Mouse (Mus musculus): ENCODE data around the gene Trim80. TPM values are rescaled to one million over a fixed set of nuclear protein-coding genes. Genes with fewer than 3 reads are reported as not detected.
"Not testable (repeated sequence)": the region's sequence is repeated elsewhere in the genome, so short reads cannot be mapped to it uniquely, and the experiment has no call there.

Trim80 gene
- polyA plus RNA-seq, 1 experiment from 2014 or later = 0.16 TPM

DNA sequence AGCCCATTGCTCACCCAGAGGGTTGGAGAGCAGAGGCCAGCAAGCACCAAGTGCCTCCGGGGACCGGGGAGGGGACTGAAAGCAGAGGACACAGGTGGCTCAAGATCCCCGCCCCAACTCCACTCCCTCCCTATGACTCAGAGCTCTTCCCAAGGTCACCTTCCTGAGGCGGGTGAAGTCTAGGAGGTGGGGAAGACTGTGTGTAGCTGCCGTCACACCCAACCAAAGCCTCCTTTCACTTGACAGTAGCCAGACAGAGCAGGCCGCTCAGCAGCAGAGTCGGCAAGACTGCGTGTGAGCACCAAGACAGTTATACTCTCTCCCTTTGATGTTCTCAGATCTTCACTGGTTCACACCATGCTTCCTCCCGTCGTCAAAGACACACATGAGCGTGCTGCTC, 23.1 kb downstream of the Trim80 start:
- no peaks in the 10 kb centered on the region for H3K4me1 ChIP-seq (replicated peaks; ENCODE audit: control insufficient read depth, insufficient read depth, low read length)
- H3K9ac ChIP-seq (ENCODE audit: low read length) = no peak overlapping the region
- ATAC-seq (replicated peaks; ENCODE audit: low FRiP score) (no peak), DNase-seq (ENCODE audit: low spot score) (no peak)
- no peaks in the 10 kb centered on the region for H3K9me3 ChIP-seq (ENCODE audit: control insufficient read depth, low read length)
- WGBS = 80% methylated on average over 11 of the region's 11 CpGs
- H3K4me2 ChIP-seq (ENCODE audit: low read depth, low read length, severe bottlenecking) = no peak overlapping the region
- no peak overlapping the region for H3K4me3 ChIP-seq (ENCODE audit: low read depth, low read length)
- no peaks in the 10 kb centered on the region for H3K27me3 ChIP-seq (ENCODE audit: control insufficient read depth, insufficient read depth, low read length)
- H3K27ac ChIP-seq (ENCODE audit: low read depth, low read length) = no peak overlapping the region
- no peaks in the 10 kb centered on the region for H3K36me3 ChIP-seq (ENCODE audit: control insufficient read depth, insufficient read depth, low read length)

DNA sequence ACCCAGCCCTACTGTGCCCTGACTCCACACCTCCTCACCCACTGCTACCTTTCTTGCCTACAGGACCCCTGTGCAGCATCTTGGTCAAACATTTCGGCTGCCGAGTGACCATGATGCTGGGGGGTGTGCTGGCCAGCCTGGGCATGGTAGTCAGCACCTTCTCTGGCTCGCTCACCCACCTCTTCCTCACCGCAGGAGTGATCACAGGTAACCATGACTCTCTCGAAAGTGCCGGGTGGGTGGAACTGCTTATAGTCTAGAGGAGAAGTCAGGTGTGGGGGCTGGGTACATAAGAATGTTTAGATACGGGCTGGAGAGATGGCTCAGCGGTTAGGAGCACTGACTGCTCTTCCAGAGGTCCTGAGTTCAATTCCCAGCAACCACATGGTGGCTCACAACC, 24.5 kb downstream of the Trim80 start:
- H3K4me1 ChIP-seq (replicated peaks; ENCODE audit: control insufficient read depth, insufficient read depth, low read length) = no peaks in the 10 kb centered on the region
- H3K9ac ChIP-seq (ENCODE audit: low read length) = no peak overlapping the region
- no peak for DNase-seq (ENCODE audit: low spot score)
- H3K4me3 ChIP-seq (ENCODE audit: low read depth, low read length) = no peak overlapping the region
- no peaks in the 10 kb centered on the region for H3K27me3 ChIP-seq (ENCODE audit: control insufficient read depth, insufficient read depth, low read length)
- WGBS = 90% methylated on average over 8 of the region's 8 CpGs
- H3K9me3 ChIP-seq (ENCODE audit: control insufficient read depth, low read length) = no peaks in the 10 kb centered on the region
- no peak for ATAC-seq (replicated peaks; ENCODE audit: low FRiP score)
- no peak overlapping the region for H3K4me2 ChIP-seq (ENCODE audit: low read depth, low read length, severe bottlenecking)
- no peaks in the 10 kb centered on the region for H3K36me3 ChIP-seq (ENCODE audit: control insufficient read depth, insufficient read depth, low read length)
- H3K27ac ChIP-seq (ENCODE audit: low read depth, low read length) = no peak overlapping the region

DNA sequence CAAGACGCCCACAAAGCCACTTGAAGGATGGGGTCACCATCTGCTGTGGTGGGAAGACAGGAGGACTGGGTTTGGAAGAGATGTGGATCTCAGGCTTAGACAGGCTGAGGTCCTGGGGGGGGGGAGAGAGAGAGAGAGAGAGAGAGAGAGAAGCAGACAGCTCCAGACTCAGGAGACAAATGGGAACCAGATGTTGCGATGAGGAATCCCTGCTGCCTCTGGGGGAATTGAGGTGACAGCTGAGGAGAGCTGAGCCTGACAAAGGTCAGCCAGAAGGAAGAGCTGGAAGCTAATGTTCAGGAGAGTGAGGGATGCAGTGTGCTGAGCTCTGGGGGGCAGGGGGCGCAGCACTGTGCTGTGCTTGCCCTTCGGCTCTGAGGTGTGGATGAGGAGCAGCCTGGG, 26.9 kb downstream of the Trim80 start:
- DNase-seq (ENCODE audit: low spot score) = no peak
- ATAC-seq (replicated peaks; ENCODE audit: low FRiP score) = no peak
- no peak overlapping the region for H3K27ac ChIP-seq (ENCODE audit: low read depth, low read length)
- no peaks in the 10 kb centered on the region for H3K9me3 ChIP-seq (ENCODE audit: control insufficient read depth, low read length)
- no peaks in the 10 kb centered on the region for H3K4me1 ChIP-seq (replicated peaks; ENCODE audit: control insufficient read depth, insufficient read depth, low read length)
- H3K36me3 ChIP-seq (ENCODE audit: control insufficient read depth, insufficient read depth, low read length) = no peaks in the 10 kb centered on the region
- no peak overlapping the region for H3K4me2 ChIP-seq (ENCODE audit: low read depth, low read length, severe bottlenecking)
- no peak overlapping the region for H3K4me3 ChIP-seq (ENCODE audit: low read depth, low read length)
- 58% methylated on average over 4 of the region's 4 CpGs for WGBS
- H3K9ac ChIP-seq (ENCODE audit: low read length) = no peak overlapping the region
- H3K27me3 ChIP-seq (ENCODE audit: control insufficient read depth, insufficient read depth, low read length) = no peaks in the 10 kb centered on the region

DNA sequence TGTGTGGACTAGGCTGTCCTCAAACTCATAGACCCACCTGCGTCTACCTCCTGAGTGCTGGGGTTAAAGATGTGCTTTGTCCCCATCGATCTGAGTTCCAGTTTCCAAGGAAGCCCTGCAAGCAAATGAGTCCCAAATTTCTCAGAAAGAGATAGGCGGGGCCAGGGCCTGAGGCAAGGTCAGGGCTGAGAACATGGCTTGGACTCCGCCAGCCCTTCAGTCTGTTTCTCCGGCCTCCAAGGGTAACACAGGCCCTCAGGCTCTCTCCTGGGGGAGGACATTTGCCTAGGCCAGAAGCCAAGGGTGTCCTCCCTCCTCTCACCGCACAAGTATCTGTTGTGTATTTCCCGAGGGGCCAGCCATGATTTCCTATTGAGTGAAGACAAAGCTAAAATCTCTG, 31.8 kb downstream of the Trim80 start:
- no peak for DNase-seq (ENCODE audit: low spot score)
- no peak for ATAC-seq (replicated peaks; ENCODE audit: low FRiP score)
- no peak overlapping the region for H3K4me3 ChIP-seq (ENCODE audit: low read depth, low read length)
- no peaks in the 10 kb centered on the region for H3K36me3 ChIP-seq (ENCODE audit: control insufficient read depth, insufficient read depth, low read length)
- 89% methylated on average over 7 of the region's 7 CpGs for WGBS
- H3K4me1 ChIP-seq (replicated peaks; ENCODE audit: control insufficient read depth, insufficient read depth, low read length) = peaks cover 6% of the 10 kb centered on the region; the same call in 1 of the 2 replicates
- no peaks in the 10 kb centered on the region for H3K9me3 ChIP-seq (ENCODE audit: control insufficient read depth, low read length)
- H3K27ac ChIP-seq (ENCODE audit: low read depth, low read length) = no peak overlapping the region
- H3K9ac ChIP-seq (ENCODE audit: low read length) = no peak overlapping the region
- no peak overlapping the region for H3K4me2 ChIP-seq (ENCODE audit: low read depth, low read length, severe bottlenecking)
- no peaks in the 10 kb centered on the region for H3K27me3 ChIP-seq (ENCODE audit: control insufficient read depth, insufficient read depth, low read length)

DNA sequence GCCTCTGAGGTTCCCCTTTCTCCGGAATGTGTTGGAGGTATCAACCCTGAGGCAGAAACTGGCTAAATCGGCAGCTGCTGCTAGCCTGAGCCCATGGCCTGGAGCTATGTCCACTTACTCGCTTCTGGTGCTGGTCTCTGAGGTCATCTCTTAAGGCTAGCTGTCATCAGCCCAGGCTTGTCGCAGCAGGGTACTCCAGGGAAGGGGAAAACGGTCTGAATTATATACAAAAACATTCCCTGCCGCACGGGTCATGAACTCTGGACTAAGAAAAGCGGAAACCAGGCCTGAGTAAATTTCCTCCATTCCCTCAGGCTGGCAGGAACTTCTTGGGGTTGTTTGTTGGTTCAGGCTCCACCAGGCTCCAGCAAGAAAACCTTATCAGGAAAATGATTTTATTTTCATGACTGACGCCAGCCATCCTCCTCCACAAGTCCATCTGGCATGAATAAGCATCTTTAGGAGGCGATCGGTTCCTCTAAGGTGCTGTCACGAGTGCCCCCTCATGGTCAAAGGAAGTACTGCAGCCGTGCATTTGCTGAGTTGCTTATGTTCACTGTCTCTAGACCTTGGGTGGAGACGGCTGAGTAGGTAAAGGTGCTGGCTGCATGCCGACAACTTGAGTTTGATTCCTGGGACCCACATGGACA, 33.4 kb downstream of the Trim80 start:
- no peak overlapping the region for H3K4me3 ChIP-seq (ENCODE audit: low read depth, low read length)
- no peaks in the 10 kb centered on the region for H3K9me3 ChIP-seq (ENCODE audit: control insufficient read depth, low read length)
- ATAC-seq (replicated peaks; ENCODE audit: low FRiP score) = no peak; the same call in 1 of the 2 replicates
- peaks cover 6% of the 10 kb centered on the region; the same call in 1 of the 2 replicates for H3K4me1 ChIP-seq (replicated peaks; ENCODE audit: control insufficient read depth, insufficient read depth, low read length)
- no peak overlapping the region for H3K9ac ChIP-seq (ENCODE audit: low read length)
- no peaks in the 10 kb centered on the region for H3K36me3 ChIP-seq (ENCODE audit: control insufficient read depth, insufficient read depth, low read length)
- H3K27me3 ChIP-seq (ENCODE audit: control insufficient read depth, insufficient read depth, low read length) = no peaks in the 10 kb centered on the region
- DNase-seq (ENCODE audit: low spot score) = peak; percentile 97
- no peak overlapping the region for H3K4me2 ChIP-seq (ENCODE audit: low read depth, low read length, severe bottlenecking)
- H3K27ac ChIP-seq (ENCODE audit: low read depth, low read length) = no peak overlapping the region
- 24% methylated on average over 15 of the region's 15 CpGs for WGBS

DNA sequence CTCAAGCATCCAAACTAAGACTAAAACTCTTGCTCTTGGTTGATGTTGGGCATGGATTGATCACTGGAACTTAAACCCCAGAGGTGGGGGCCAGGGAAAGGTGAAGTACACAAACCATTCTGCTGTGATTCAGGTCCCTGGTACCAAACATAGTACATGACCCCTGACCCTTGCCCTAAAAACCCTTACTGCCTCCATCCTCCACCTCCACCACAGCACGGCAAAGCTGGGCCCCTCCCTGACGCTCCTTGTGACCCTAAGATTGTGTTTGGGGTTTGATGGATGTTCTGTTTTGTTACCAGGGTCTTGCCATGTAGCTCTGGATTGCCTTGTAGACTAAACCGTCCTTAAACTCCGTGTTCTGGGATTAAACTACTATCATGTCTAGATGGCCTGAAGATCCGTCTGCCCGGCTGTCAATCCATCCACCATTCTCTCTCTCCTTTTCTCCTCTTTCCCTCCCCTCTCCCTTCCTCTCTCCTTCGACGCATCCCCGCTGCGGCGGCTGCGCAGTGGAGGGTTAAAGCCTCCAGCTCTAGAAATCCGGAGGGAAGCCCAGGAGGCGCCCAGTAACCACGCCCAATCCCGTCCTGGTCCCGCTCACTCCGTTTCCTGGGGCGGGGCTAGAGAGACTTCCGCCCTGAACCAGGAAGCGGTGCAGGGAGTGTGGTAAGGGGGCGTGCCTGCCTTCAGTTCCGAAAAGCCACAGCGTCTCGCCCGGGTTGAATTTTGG, 34.8 kb downstream of the Trim80 start, which contains the start of gene Armc7:
Gene Armc7, plus strand, starts transcription at position 643 of the 733 bp plus-strand sequence.
- peak within 1 kb of the TSS; percentile 82 for H3K4me2 ChIP-seq (ENCODE audit: low read depth, low read length, severe bottlenecking)
- peak; percentile 95 for DNase-seq (ENCODE audit: low spot score)
- peak within 1 kb of the TSS; percentile 73 for H3K9ac ChIP-seq (ENCODE audit: low read length)
- peak within 1 kb of the TSS; percentile 73; the same call in 1 of the 2 replicates for H3K27ac ChIP-seq (ENCODE audit: low read depth, low read length)
- peaks cover 6% of the 10 kb centered on the region; the same call in 1 of the 2 replicates for H3K4me1 ChIP-seq (replicated peaks; ENCODE audit: control insufficient read depth, insufficient read depth, low read length)
- H3K9me3 ChIP-seq (ENCODE audit: control insufficient read depth, low read length) = no peaks in the 10 kb centered on the region
- peak within 1 kb of the TSS; percentile 58 for H3K4me3 ChIP-seq (ENCODE audit: low read depth, low read length)
- peak; percentile 95 for ATAC-seq (replicated peaks; ENCODE audit: low FRiP score)
- no peaks in the 10 kb centered on the region for H3K27me3 ChIP-seq (ENCODE audit: control insufficient read depth, insufficient read depth, low read length)
- no peaks in the 10 kb centered on the region for H3K36me3 ChIP-seq (ENCODE audit: control insufficient read depth, insufficient read depth, low read length)
- WGBS = under 1% methylated on average over 26 of the region's 26 CpGs

DNA sequence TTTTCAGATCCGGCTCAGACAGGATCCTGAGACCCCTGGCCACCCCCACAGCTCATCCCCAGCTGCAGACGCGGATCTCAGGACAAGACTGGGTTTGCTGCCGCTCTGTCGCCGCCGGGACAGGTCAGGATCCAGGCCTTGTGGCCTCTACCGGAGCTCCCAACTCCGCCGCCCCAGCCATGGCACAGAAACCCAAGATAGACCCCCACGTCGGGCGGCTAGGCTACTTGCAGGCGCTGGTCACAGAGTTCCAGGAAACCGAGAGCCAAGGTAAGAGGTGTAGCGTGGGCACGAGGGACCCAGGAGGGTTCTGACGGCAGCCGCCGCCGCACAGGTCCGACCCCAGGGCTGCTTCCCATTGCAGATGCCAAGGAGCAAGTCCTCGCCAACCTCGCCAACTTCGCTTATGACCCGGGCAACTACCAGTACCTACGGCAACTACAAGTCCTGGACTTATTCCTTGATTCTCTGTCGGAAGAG, 35.5 kb downstream of the Trim80 start:
- H3K9me3 ChIP-seq (ENCODE audit: control insufficient read depth, low read length) = no peaks in the 10 kb centered on the region
- no peaks in the 10 kb centered on the region for H3K36me3 ChIP-seq (ENCODE audit: control insufficient read depth, insufficient read depth, low read length)
- ATAC-seq (replicated peaks; ENCODE audit: low FRiP score) (no peak), DNase-seq (ENCODE audit: low spot score) (no peak)
- H3K4me1 ChIP-seq (replicated peaks; ENCODE audit: control insufficient read depth, insufficient read depth, low read length) = peaks cover 6% of the 10 kb centered on the region; the same call in 1 of the 2 replicates
- H3K27ac ChIP-seq (ENCODE audit: low read depth, low read length) = no peak overlapping the region
- H3K4me3 ChIP-seq (ENCODE audit: low read depth, low read length) = peak overlapping the region; percentile 58
- H3K4me2 ChIP-seq (ENCODE audit: low read depth, low read length, severe bottlenecking) = peak overlapping the region; percentile 82
- no peaks in the 10 kb centered on the region for H3K27me3 ChIP-seq (ENCODE audit: control insufficient read depth, insufficient read depth, low read length)
- H3K9ac ChIP-seq (ENCODE audit: low read length) = peak overlapping the region; percentile 73
- WGBS = 6% methylated on average over 28 of the region's 28 CpGs

DNA sequence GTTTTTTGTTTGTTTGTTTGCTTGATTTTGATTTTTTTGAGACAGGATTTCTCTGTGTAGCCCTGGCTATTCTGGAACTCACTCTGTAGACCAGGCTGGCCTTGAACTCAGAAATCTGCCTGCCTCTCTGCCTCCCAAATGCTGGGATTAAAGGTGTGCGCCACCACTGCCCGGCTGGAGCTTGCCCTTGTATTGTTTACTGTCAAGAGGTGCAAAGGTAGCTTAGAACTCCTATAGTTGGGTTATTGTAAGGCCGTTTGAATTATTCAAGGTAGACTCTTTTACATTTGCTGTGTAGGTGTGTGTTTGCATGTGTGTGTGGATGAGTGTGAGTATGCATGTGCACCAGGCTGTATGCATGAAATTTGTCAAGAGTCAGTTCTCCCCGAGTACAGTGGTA, 36.3 kb downstream of the Trim80 start:
- not testable (repeated sequence) for H3K4me1 ChIP-seq (replicated peaks; ENCODE audit: control insufficient read depth, insufficient read depth, low read length); H3K27me3 ChIP-seq (ENCODE audit: control insufficient read depth, insufficient read depth, low read length); ATAC-seq (replicated peaks; ENCODE audit: low FRiP score); H3K27ac ChIP-seq (ENCODE audit: low read depth, low read length); H3K9me3 ChIP-seq (ENCODE audit: control insufficient read depth, low read length); H3K4me2 ChIP-seq (ENCODE audit: low read depth, low read length, severe bottlenecking); H3K4me3 ChIP-seq (ENCODE audit: low read depth, low read length); DNase-seq (ENCODE audit: low spot score); H3K9ac ChIP-seq (ENCODE audit: low read length); H3K36me3 ChIP-seq (ENCODE audit: control insufficient read depth, insufficient read depth, low read length)
- WGBS = 79% methylated on average over 4 of the region's 4 CpGs

All from forebrain, embryonic 11.5 days (tissue).